Mouse (Mus musculus): Measurements from ENCODE around the gene Moap1.

Gene Moap1

GRCm38 (mm10) chr12:102705906-102706640 is 37.4 kb downstream of the Moap1 start:
- DNase-seq (ENCODE audit: low read depth, low spot score): peak; percentile 16

DNA sequence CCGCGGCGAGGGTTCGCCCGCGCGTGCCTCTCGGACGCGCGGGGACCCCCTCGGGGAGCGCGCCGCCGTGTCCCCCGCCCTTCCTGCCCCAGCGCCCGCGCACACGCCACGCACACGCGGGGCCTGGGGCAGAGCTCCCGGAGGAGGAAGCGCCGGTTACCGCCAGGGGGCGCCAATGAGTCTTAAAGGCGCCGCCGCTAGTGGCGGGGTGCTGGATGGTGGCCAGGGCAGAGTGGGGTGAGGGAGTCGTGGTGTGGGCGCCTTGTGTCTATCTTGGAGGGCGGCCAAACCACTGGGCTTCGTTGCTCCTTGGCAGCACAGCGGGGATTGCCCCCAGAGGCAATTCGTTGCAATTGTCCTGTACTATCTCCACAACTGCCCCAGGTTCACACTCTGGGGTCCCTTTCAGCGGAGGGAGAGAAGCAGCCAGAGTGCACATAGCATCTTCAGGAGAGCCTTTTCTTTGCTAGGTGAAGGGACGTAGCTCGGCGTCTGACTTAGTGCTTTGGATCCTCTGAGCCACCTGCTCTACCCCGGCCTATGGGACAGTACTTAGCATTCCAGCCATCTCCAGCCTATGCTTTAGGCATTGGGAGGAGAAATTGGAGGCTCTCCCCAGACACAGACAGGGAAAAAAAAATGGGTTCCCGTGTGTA is 38.1 kb downstream of the Moap1 start:
- peak; percentile 81 for DNase-seq (ENCODE audit: low read depth, low spot score)

DNA sequence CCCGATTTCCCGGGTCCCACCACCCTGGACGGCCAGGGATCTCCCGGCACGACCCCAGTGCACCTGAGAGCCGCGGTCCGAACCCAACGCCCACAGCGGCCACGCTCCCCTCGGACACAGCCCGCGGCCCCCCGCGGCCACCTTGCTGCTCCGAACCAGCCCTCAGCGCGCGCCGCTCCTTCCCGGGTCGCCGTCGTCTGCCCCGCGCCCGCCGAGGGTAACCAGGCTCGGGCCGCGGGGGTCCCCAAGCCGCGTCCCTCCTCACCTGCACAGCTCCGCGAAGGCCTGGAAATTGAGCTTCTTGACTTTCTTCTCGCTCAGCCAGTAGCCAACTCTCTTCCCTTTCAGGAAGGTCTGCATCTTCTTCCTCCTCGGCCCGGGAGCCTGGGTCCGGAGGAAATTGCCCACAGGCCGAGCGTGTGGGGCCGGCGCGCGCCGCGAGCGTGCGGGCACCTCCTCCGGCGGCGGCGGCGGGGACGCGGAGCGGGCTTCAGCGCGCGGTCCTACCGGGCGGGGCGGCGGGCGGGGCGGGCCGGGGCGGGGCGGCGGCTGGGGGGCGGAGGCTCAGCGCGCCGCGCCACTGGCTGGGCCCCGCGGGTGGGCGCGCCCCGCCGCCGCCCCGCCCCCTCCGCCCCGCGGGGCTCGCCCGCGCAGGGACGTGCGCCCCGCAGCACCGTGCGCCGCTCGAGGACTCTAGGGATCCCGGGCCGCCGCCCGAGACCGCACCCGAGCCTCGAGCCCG is 38.8 kb downstream of the Moap1 start, which contains the start of gene Itpk1:
Gene Itpk1, minus strand, starts transcription at position 474 of the 742 bp plus-strand sequence.
- no peak for DNase-seq (ENCODE audit: low read depth, low spot score)

- peak; percentile 13 for DNase-seq (ENCODE audit: low read depth, low spot score)
Observed at GRCm38 (mm10) chr12:102703921-102704408, 39.5 kb downstream of the Moap1 start.

DNA sequence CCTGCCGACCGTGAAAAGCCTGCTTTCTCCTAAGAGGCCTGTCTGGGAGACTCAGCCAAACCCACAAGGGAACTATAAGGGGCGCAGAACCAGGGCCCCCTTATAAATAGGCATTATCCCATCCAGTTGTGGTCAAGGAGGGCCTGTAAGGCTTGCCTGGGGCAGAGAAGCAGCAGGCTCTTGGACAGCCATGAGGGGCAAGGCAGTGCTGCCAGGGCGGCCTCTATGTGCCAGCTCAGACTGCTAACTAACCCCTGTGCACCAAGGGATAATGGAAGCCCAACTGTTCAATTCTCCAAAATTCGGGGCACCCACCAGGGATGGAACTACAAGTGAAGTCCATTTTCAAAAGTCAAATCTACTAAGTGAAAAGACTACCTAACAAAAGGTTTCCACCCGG is 40.0 kb downstream of the Moap1 start:
- DNase-seq (ENCODE audit: low read depth, low spot score): no peak

- DNase-seq (ENCODE audit: low read depth, low spot score): peak; percentile 50
Observed at GRCm38 (mm10) chr12:102703111-102703412, 40.4 kb downstream of the Moap1 start.

- DNase-seq (ENCODE audit: low read depth, low spot score): peak; percentile 88
Observed at GRCm38 (mm10) chr12:102702356-102703110, 40.9 kb downstream of the Moap1 start.

GRCm38 (mm10) chr12:102701691-102702207 is 41.7 kb downstream of the Moap1 start:
- no peak for DNase-seq (ENCODE audit: low read depth, low spot score)

GRCm38 (mm10) chr12:102700453-102700852 is 43.0 kb downstream of the Moap1 start:
- DNase-seq (ENCODE audit: low read depth, low spot score): no peak

DNA sequence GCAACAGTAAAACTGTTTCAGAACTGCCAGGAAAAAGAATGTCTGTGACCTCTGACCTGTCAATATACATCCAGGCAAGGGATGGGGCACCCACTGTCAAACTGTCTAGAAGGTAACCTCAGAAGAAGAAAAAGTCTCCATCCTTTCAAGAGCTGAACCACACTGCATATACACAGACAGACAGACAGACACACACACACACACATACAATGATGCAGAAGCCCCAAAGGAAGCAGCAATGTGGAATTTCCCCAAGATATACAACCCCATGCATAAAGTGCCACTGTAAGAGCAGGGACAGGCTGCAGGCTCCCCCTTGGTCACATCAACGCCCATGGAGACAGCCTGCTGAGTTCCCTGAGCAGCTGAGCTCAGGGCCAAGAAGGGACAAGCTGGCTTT is 44.3 kb downstream of the Moap1 start:
- DNase-seq (ENCODE audit: low read depth, low spot score): no peak

- DNase-seq (ENCODE audit: low read depth, low spot score): no peak
Observed at GRCm38 (mm10) chr12:102698089-102698684, 45.3 kb downstream of the Moap1 start.

- DNase-seq (ENCODE audit: low read depth, low spot score): no peak
Observed at GRCm38 (mm10) chr12:102697381-102697780, 46.1 kb downstream of the Moap1 start.

GRCm38 (mm10) chr12:102696635-102697354 is 46.7 kb downstream of the Moap1 start:
- DNase-seq (ENCODE audit: low read depth, low spot score): no peak

GRCm38 (mm10) chr12:102695369-102696239 is 47.9 kb downstream of the Moap1 start:
- DNase-seq (ENCODE audit: low read depth, low spot score): no peak

All from 3T3-L1 (cell line).